Mouse (Mus musculus): Measurements from ENCODE around the gene Armh1.

DNA sequence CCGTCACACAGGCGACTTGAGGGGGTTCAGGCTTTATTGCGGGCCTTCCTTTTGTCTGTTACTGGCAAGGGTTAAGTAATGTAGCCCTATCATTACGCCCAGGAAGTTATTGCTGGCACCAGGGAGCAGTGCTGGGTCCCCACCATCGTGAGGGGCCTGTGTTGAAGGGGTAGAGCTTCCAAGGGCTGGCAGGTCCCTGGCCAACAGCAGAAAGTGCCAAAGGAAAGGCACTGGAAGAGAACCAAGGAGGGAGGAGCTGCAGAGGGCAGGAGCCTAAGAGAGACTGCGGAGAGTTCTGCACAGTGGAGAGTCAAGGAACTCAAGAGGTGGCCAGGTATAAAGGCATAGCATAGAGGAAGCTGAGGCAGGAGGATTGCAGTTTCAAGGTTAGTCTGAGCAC, 2.7 kb upstream of the Armh1 start:
- TF ChIP-seq CTCF (IDR thresholded peaks at IDR 0.05; ENCODE audit: borderline replicate concordance, control insufficient read depth, extremely low read depth, insufficient read depth, low read length, poor library complexity) (no peak), POLR2A (IDR thresholded peaks at IDR 0.05; ENCODE audit: control insufficient read depth, extremely low read depth, insufficient read depth, low read length, poor library complexity) (no peak)
